Mouse (Mus musculus) embryonic facial prominence, embryonic 15.5 days (tissue): ENCODE results near the gene Aldh3a1. TPM values are rescaled to one million over a fixed set of nuclear protein-coding genes. Genes with fewer than 3 reads are reported as not detected.

Source experiments
- ATAC-seq: fragments of 200-750 bp; cut with Nextera tagmentation; 2 replicates; pipeline ENCODE4 v1.8.0; 2017; ENCODE audit warnings: low read depth, moderate TSS enrichment; ENCODE audit not compliant: insufficient number of reproducible peaks, low FRiP score, low TSS enrichment
- H3K27ac ChIP-seq: fragments of 300-500 bp; sonication (generic); replicated peaks from 2 replicates; pipeline ENCODE4 v1.5.1; 2015; ENCODE audit warnings: mild to moderate bottlenecking, inconsistent platforms
- H3K27me3 ChIP-seq: fragments of 300-500 bp; sonication (generic); 2 replicates; pipeline ENCODE4 v1.6.1; 2015; ENCODE audit warnings: inconsistent platforms
- H3K36me3 ChIP-seq: fragments of 300-500 bp; sonication (generic); 2 replicates; pipeline ENCODE4 v1.6.1; 2015; ENCODE audit warnings: mild to moderate bottlenecking, inconsistent platforms
- H3K4me1 ChIP-seq: fragments of 300-500 bp; sonication (generic); 2 replicates; pipeline ENCODE4 v1.6.1; 2015; ENCODE audit warnings: inconsistent platforms
- H3K4me2 ChIP-seq: fragments of 300-500 bp; sonication (generic); replicated peaks from 2 replicates; pipeline ENCODE4 v1.6.1; 2015; ENCODE audit warnings: mild to moderate bottlenecking, inconsistent platforms
- H3K4me3 ChIP-seq: fragments of 300-500 bp; sonication (generic); replicated peaks from 2 replicates; pipeline ENCODE4 v1.5.1; 2015; ENCODE audit warnings: mild to moderate bottlenecking, inconsistent platforms
- H3K9ac ChIP-seq: fragments of 300-500 bp; sonication (generic); 2 replicates; pipeline ENCODE4 v1.6.1; 2015; ENCODE audit warnings: inconsistent platforms
- H3K9me3 ChIP-seq: fragments of 300-500 bp; sonication (generic); replicated peaks from 2 replicates; pipeline ENCODE4 v1.6.1; 2016; ENCODE audit warnings: inconsistent platforms
- WGBS: fragments of 180-500 bp; shearing (Covaris S2); methylation state at CpG from one replicate; pipeline ENCODE4 v1.1.7; 2015; 5-methylcytosine and 5-hydroxymethylcytosine counted together
- polyA plus RNA-seq: library from polyadenylated mRNA; unstranded; fragments of >200 nt; fragmentation: Nextera tagmentation; extraction: Ambion mirVana; gene quantifications from 2 replicates; pipeline ENCODE4 v1.2.1, GENCODE M21; 2015

Aldh3a1 gene
- polyA plus RNA-seq, 1 experiment from 2014 or later = 5.4 TPM

- Histone ChIP-seq H3K4me1 (0 out of 2 replicates have a peak, but pooled peaks cover 4% of the 10 kb centered on the region), H3K9me3 (no peaks in the 10 kb centered on the region), H3K4me3 (no peak overlapping the region), H3K27ac (no peak overlapping the region), H3K4me2 (no peak overlapping the region), H3K36me3 (no peaks in the 10 kb centered on the region), H3K9ac (no peak overlapping the region), H3K27me3 (peaks cover 11% of the 10 kb centered on the region)
- ATAC-seq = no peak
Observed at GRCm38 (mm10) chr11:61197935-61198334, 9.4 kb upstream of the Aldh3a1 start.

- H3K4me1 ChIP-seq = 0 out of 2 replicates have a peak, but pooled peaks cover 4% of the 10 kb centered on the region
- no peak overlapping the region for H3K9ac ChIP-seq
- H3K27ac ChIP-seq = no peak overlapping the region
- no peaks in the 10 kb centered on the region for H3K36me3 ChIP-seq
- no peak overlapping the region for H3K4me3 ChIP-seq
- no peaks in the 10 kb centered on the region for H3K27me3 ChIP-seq
- ATAC-seq = no peak
- H3K4me2 ChIP-seq = no peak overlapping the region
- 52% methylated on average over 4 of the region's 4 CpGs for WGBS
- no peaks in the 10 kb centered on the region for H3K9me3 ChIP-seq
Observed at GRCm38 (mm10) chr11:61199620-61200362, 7.5 kb upstream of the Aldh3a1 start.

GRCm38 (mm10) chr11:61202186-61202585 lies 5.2 kb upstream of the Aldh3a1 start:
- H3K4me1 ChIP-seq = peaks cover 10% of the 10 kb centered on the region
- no peak overlapping the region for H3K9ac ChIP-seq
- H3K27me3 ChIP-seq = no peaks in the 10 kb centered on the region
- ATAC-seq = no peak
- H3K9me3 ChIP-seq = no peaks in the 10 kb centered on the region
- no peak overlapping the region for H3K4me3 ChIP-seq
- no peaks in the 10 kb centered on the region for H3K36me3 ChIP-seq
- no peak overlapping the region for H3K27ac ChIP-seq
- no peak overlapping the region for H3K4me2 ChIP-seq
- WGBS = 78% methylated on average over 6 of the region's 6 CpGs

GRCm38 (mm10) chr11:61202810-61203209 lies 4.5 kb upstream of the Aldh3a1 start:
- no peak for ATAC-seq
- no peak overlapping the region for H3K4me3 ChIP-seq
- no peaks in the 10 kb centered on the region for H3K9me3 ChIP-seq
- 85% methylated on average over 2 of the region's 2 CpGs for WGBS
- no peak overlapping the region for H3K27ac ChIP-seq
- H3K4me1 ChIP-seq = peaks cover 16% of the 10 kb centered on the region
- no peak overlapping the region for H3K9ac ChIP-seq
- H3K27me3 ChIP-seq = no peaks in the 10 kb centered on the region
- H3K36me3 ChIP-seq = no peaks in the 10 kb centered on the region
- H3K4me2 ChIP-seq = no peak overlapping the region

- Histone ChIP-seq H3K27ac (no peak overlapping the region), H3K9me3 (no peaks in the 10 kb centered on the region), H3K4me3 (no peak overlapping the region), H3K27me3 (no peaks in the 10 kb centered on the region), H3K4me2 (no peak overlapping the region), H3K36me3 (no peaks in the 10 kb centered on the region), H3K9ac (no peak overlapping the region), H3K4me1 (peaks cover 23% of the 10 kb centered on the region)
- no peak for ATAC-seq
- WGBS = 90% methylated on average over 10 of the region's 10 CpGs
Observed at GRCm38 (mm10) chr11:61205167-61205950, 2.0 kb upstream of the Aldh3a1 start.

GRCm38 (mm10) chr11:61206136-61206535 lies 1.2 kb upstream of the Aldh3a1 start:
- 0 out of 2 replicates have a peak, but pooled peaks cover 3% of the 10 kb centered on the region for H3K27me3 ChIP-seq
- H3K9me3 ChIP-seq = no peaks in the 10 kb centered on the region
- H3K4me3 ChIP-seq = no peak overlapping the region
- ATAC-seq = no peak
- H3K27ac ChIP-seq = no peak overlapping the region
- WGBS = 86% methylated on average over 3 of the region's 3 CpGs
- H3K9ac ChIP-seq = no peak overlapping the region
- no peaks in the 10 kb centered on the region for H3K36me3 ChIP-seq
- H3K4me1 ChIP-seq = peaks cover 23% of the 10 kb centered on the region
- H3K4me2 ChIP-seq = no peak overlapping the region

- Histone ChIP-seq H3K36me3 (no peaks in the 10 kb centered on the region), H3K4me2 (no peak overlapping the region), H3K9ac (no peak overlapping the region), H3K4me3 (no peak overlapping the region), H3K9me3 (no peaks in the 10 kb centered on the region), H3K27me3 (peaks cover 12% of the 10 kb centered on the region), H3K27ac (peak overlapping the region; percentile 48), H3K4me1 (peaks cover 28% of the 10 kb centered on the region)
- no peak for ATAC-seq
- 56% methylated on average over 10 of the region's 10 CpGs for WGBS
Observed at GRCm38 (mm10) chr11:61208316-61208715, 979 bp downstream of the Aldh3a1 start.

- peaks cover 23% of the 10 kb centered on the region for H3K4me1 ChIP-seq
- no peak overlapping the region for H3K4me3 ChIP-seq
- ATAC-seq = no peak
- no peak overlapping the region for H3K4me2 ChIP-seq
- peaks cover 18% of the 10 kb centered on the region for H3K27me3 ChIP-seq
- H3K36me3 ChIP-seq = no peaks in the 10 kb centered on the region
- no peak overlapping the region for H3K9ac ChIP-seq
- H3K9me3 ChIP-seq = no peaks in the 10 kb centered on the region
- no peak overlapping the region for H3K27ac ChIP-seq
- WGBS = 33% methylated on average over 20 of the region's 20 CpGs
Observed at GRCm38 (mm10) chr11:61212102-61212501, 4.8 kb downstream of the Aldh3a1 start.

GRCm38 (mm10) chr11:61215936-61216335 lies 8.6 kb downstream of the Aldh3a1 start:
- H3K27me3 ChIP-seq = peaks cover 16% of the 10 kb centered on the region
- no peak overlapping the region for H3K9ac ChIP-seq
- no peak overlapping the region for H3K27ac ChIP-seq
- WGBS = 84% methylated on average over 3 of the region's 3 CpGs
- no peak overlapping the region for H3K4me3 ChIP-seq
- no peak for ATAC-seq
- no peaks in the 10 kb centered on the region for H3K36me3 ChIP-seq
- no peaks in the 10 kb centered on the region for H3K9me3 ChIP-seq
- no peak overlapping the region for H3K4me2 ChIP-seq
- peaks cover 5% of the 10 kb centered on the region; the same call in 1 of the 2 replicates for H3K4me1 ChIP-seq

GRCm38 (mm10) chr11:61220156-61220881 lies 13.0 kb downstream of the Aldh3a1 start:
- H3K36me3 ChIP-seq = no peaks in the 10 kb centered on the region
- WGBS = 68% methylated on average over 9 of the region's 9 CpGs
- no peak for ATAC-seq
- H3K9ac ChIP-seq = no peak overlapping the region
- H3K4me2 ChIP-seq = no peak overlapping the region
- no peak overlapping the region for H3K27ac ChIP-seq
- no peaks in the 10 kb centered on the region for H3K4me1 ChIP-seq
- H3K9me3 ChIP-seq = no peaks in the 10 kb centered on the region
- H3K27me3 ChIP-seq = no peaks in the 10 kb centered on the region
- no peak overlapping the region for H3K4me3 ChIP-seq

- Histone ChIP-seq H3K27me3 (no peaks in the 10 kb centered on the region), H3K9me3 (no peaks in the 10 kb centered on the region), H3K27ac (no peak overlapping the region), H3K4me3 (no peak overlapping the region), H3K36me3 (no peaks in the 10 kb centered on the region), H3K9ac (no peak overlapping the region), H3K4me1 (peaks cover 10% of the 10 kb centered on the region), H3K4me2 (no peak overlapping the region)
- 38% methylated on average over 1 of the region's 1 CpGs for WGBS
- ATAC-seq = no peak
Observed at GRCm38 (mm10) chr11:61222007-61222406, 14.7 kb downstream of the Aldh3a1 start.
